Mouse (Mus musculus) midbrain, embryonic 16.5 days (tissue): ENCODE data around the gene Prnd. TPM values are rescaled to one million over a fixed set of nuclear protein-coding genes. Genes with fewer than 3 reads are reported as not detected.

Source experiments
- ATAC-seq: fragments of 200-750 bp; cut with Nextera tagmentation; 2 replicates; pipeline ENCODE4 v1.8.0; 2017; ENCODE audit warnings: moderate TSS enrichment
- H3K27ac ChIP-seq: fragments of 300-500 bp; sonication (generic); 2 replicates; pipeline ENCODE4 v1.5.1; 2014; ENCODE audit warnings: mild to moderate bottlenecking, low read length, mixed read lengths
- H3K27me3 ChIP-seq: fragments of 300-500 bp; sonication (generic); 2 replicates; pipeline ENCODE4 v1.6.1; 2014; ENCODE audit warnings: low read depth, low read length, mixed read lengths; ENCODE audit not compliant: control insufficient read depth, insufficient read depth
- H3K36me3 ChIP-seq: fragments of 300-500 bp; sonication (generic); 2 replicates; pipeline ENCODE4 v1.6.1; 2014; ENCODE audit warnings: mild to moderate bottlenecking, low read length, moderate library complexity, mixed read lengths; ENCODE audit not compliant: control insufficient read depth, insufficient read depth
- H3K4me1 ChIP-seq: fragments of 300-500 bp; sonication (generic); 2 replicates; pipeline ENCODE4 v1.6.1; 2014; ENCODE audit warnings: mild to moderate bottlenecking, low read length, mixed read lengths; ENCODE audit not compliant: control insufficient read depth, insufficient read depth
- H3K4me2 ChIP-seq: fragments of 300-500 bp; sonication (generic); 2 replicates; pipeline ENCODE4 v1.6.1; 2014; ENCODE audit warnings: mild to moderate bottlenecking, low read length, mixed read lengths
- H3K4me3 ChIP-seq: fragments of 300-500 bp; sonication (generic); 2 replicates; pipeline ENCODE4 v1.5.1; 2014; ENCODE audit warnings: low read depth, mild to moderate bottlenecking, low read length, moderate library complexity, mixed read lengths
- H3K9ac ChIP-seq: fragments of 300-500 bp; sonication (generic); 2 replicates; pipeline ENCODE4 v1.6.1; 2014; ENCODE audit warnings: low read depth, low read length, mixed read lengths
- H3K9me3 ChIP-seq: fragments of 300-500 bp; sonication (generic); replicated peaks from 2 replicates; pipeline ENCODE4 v1.6.1; 2014; ENCODE audit warnings: mild to moderate bottlenecking, low read length, mixed read lengths; ENCODE audit not compliant: control insufficient read depth, poor library complexity, severe bottlenecking
- WGBS: fragments of 180-500 bp; shearing (Covaris S2); extraction: QIAGEN DNeasy Blood & Tissue Kit; methylation state at CpG from one replicate; pipeline ENCODE4 v1.1.7; 2014; 5-methylcytosine and 5-hydroxymethylcytosine counted together
- polyA plus RNA-seq: library from polyadenylated mRNA; unstranded; fragments of >200 nt; fragmentation: Nextera tagmentation; extraction: Ambion mirVana; gene quantifications from 2 replicates; pipeline ENCODE4 v1.2.1, GENCODE M21; 2015

Gene Prnd
- polyA plus RNA-seq, 1 experiment from 2014 or later, result 8.0 TPM

GRCm38 (mm10) chr2:131955264-131955663, 4.6 kb downstream of the Prnd start:
- no peaks in the 10 kb centered on the region for H3K36me3 ChIP-seq
- H3K9me3 ChIP-seq, result no peaks in the 10 kb centered on the region
- no peak overlapping the region for H3K27ac ChIP-seq
- peak; percentile 81 for ATAC-seq
- H3K4me1 ChIP-seq, result peaks cover 4% of the 10 kb centered on the region; the same call in 1 of the 2 replicates
- peak overlapping the region; percentile 75 for H3K4me2 ChIP-seq
- peaks cover 16% of the 10 kb centered on the region for H3K27me3 ChIP-seq
- WGBS, result 2% methylated on average over 17 of the region's 17 CpGs
- peak overlapping the region; percentile 8; the same call in 1 of the 2 replicates for H3K9ac ChIP-seq
- H3K4me3 ChIP-seq, result peak overlapping the region; percentile 41

DNA sequence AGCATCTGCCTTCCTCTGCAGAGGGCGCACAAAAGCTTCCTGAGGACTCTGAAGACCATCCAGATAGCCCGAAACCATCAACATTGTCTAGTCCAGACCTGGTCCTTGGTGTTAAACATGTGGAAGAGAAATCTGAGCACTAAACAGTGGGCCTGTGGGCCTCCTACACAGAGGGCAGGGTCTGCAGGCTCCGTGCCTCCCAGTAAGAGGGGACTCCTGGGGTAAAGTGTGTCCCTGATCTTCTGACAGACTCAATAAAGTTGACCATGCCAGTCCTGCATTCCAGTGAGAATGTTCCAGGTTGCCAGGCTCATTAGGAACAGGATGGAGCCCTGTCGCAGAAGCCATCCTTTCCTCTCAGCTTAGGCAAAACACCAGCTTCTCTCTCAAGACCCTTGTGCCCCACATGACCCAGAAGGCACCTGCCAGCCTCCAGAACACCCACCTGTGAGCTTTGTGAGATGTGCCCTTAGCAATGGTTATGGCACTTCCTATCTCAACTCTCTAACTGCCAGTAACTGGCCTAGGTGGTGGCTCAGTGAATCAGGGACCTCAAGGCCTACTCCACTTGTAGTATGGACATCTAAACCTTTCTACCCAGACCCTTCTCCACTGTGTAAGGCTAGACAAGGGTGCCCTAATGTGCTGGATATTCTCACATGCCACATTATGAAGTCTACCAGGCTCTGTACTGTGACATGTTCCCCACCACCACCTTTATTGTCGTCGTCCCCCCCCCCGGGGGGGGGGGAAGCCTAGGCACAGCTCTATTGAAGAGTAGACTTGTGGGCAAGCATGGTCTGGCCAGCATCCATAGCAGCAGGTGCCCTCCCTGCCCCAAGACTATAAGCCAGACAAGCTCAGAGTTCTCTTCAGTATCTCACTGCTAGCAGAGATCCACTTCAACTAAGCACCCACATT, 5.9 kb downstream of the Prnd start:
- Histone ChIP-seq H3K4me3 (no peak overlapping the region), H3K36me3 (no peaks in the 10 kb centered on the region), H3K9me3 (no peaks in the 10 kb centered on the region), H3K27me3 (peaks cover 16% of the 10 kb centered on the region), H3K4me2 (no peak overlapping the region), H3K27ac (no peak overlapping the region), H3K9ac (no peak overlapping the region), H3K4me1 (peaks cover 4% of the 10 kb centered on the region; the same call in 1 of the 2 replicates)
- ATAC-seq, result no peak
- 84% methylated on average over 7 of the region's 7 CpGs for WGBS

GRCm38 (mm10) chr2:131957731-131958222, 7.1 kb downstream of the Prnd start:
- 55% methylated on average over 9 of the region's 9 CpGs for WGBS
- Histone ChIP-seq H3K36me3 (no peaks in the 10 kb centered on the region), H3K9ac (no peak overlapping the region), H3K4me1 (peaks cover 4% of the 10 kb centered on the region; the same call in 1 of the 2 replicates), H3K27me3 (peaks cover 15% of the 10 kb centered on the region), H3K4me3 (no peak overlapping the region), H3K27ac (no peak overlapping the region), H3K9me3 (no peaks in the 10 kb centered on the region), H3K4me2 (no peak overlapping the region)
- ATAC-seq, result no peak

DNA sequence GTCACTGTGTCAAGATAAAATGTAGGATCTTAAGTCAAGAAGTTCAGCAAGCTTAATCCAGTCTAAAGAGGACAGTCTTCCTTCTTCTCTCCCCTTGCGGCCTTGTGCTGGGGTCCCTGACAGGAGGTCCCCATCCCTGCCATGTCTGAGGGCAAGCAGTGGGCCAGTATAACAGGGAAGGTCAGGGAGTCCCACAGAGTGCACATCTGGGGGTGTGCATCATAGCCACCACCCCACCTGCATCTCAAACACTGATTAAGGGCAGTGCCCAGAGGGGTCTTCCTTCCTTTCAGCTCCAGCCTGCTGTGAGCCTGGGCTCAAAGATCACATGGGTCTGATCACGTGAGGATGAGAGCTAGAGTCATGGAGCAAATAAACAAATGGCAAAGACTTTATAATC, 11.0 kb downstream of the Prnd start:
- H3K9ac ChIP-seq, result no peak overlapping the region
- ATAC-seq, result no peak
- H3K27ac ChIP-seq, result no peak overlapping the region
- H3K4me2 ChIP-seq, result no peak overlapping the region
- no peaks in the 10 kb centered on the region for H3K27me3 ChIP-seq
- no peaks in the 10 kb centered on the region for H3K4me1 ChIP-seq
- H3K36me3 ChIP-seq, result no peaks in the 10 kb centered on the region
- H3K9me3 ChIP-seq, result no peaks in the 10 kb centered on the region
- WGBS, result 88% methylated on average over 2 of the region's 2 CpGs
- H3K4me3 ChIP-seq, result no peak overlapping the region

DNA sequence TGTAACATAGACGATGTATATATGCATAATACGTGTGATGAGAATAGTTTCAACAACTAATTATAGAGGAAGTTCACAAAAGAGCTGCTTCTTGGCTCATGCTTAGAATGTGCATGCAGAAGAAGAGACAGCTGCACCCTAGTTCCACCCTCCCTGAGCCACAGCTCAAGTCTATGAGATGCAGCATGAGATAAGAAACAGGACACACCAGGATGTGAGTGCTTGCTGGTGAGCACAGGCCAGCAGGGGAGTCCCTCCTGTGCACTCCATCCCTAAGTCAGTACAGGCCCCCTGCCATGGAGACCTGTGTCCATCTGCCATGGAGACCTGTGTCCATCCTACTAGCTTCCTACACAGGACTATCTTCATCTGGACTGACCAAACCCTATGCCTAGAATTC, 19.9 kb downstream of the Prnd start:
- Histone ChIP-seq H3K9me3 (no peaks in the 10 kb centered on the region), H3K36me3 (no peaks in the 10 kb centered on the region), H3K4me3 (no peak overlapping the region), H3K27ac (no peak overlapping the region), H3K4me1 (no peaks in the 10 kb centered on the region), H3K4me2 (no peak overlapping the region), H3K9ac (no peak overlapping the region), H3K27me3 (no peaks in the 10 kb centered on the region)
- no peak for ATAC-seq
- WGBS, result 94% methylated on average over 2 of the region's 2 CpGs

DNA sequence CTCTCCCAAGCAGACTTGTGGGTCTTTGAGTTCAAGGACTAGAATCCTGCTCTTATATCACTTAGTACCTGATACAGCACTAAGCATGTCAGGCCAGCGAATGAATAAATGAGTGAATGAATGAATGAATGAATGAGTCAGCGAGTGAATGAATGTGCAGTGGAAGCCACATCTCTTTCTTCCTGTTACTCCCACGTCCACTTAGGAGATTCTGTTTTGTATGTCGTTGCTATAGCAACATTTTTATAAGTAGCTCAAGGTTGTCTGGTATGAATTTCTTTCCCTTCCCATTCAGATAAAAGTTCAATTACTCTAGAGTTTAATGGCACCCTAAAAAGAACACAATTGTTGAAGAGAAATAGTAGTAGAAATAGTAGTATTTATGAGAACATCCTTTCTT, 20.4 kb downstream of the Prnd start:
- H3K4me1 ChIP-seq, result no peaks in the 10 kb centered on the region
- no peak for ATAC-seq
- WGBS, result 82% methylated on average over 4 of the region's 4 CpGs
- H3K27ac ChIP-seq, result no peak overlapping the region
- no peaks in the 10 kb centered on the region for H3K27me3 ChIP-seq
- H3K9ac ChIP-seq, result no peak overlapping the region
- H3K4me3 ChIP-seq, result no peak overlapping the region
- H3K36me3 ChIP-seq, result no peaks in the 10 kb centered on the region
- H3K9me3 ChIP-seq, result no peaks in the 10 kb centered on the region
- H3K4me2 ChIP-seq, result no peak overlapping the region

DNA sequence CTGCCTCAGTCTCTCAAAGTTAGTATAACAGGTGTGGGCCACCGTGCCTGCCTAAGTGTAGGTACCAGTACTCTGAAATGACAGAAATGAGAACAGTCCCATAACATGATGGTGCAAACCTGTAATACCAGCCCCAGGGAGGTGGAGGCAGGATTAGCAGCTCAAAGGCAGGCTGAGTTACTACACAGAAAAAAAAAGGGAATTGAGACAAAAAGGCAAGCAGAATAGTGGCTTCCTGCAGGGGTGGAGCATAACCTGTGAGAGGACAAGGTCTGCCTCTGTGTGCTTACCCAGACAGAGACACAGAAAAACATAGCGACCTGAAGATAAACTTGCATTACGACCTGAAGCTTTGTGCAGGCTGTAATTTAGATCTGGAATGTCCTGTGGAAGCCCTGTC, 26.0 kb downstream of the Prnd start:
- Histone ChIP-seq H3K4me1 (no peaks in the 10 kb centered on the region), H3K9me3 (no peaks in the 10 kb centered on the region), H3K27ac (no peak overlapping the region), H3K27me3 (no peaks in the 10 kb centered on the region), H3K4me3 (no peak overlapping the region), H3K4me2 (no peak overlapping the region), H3K9ac (no peak overlapping the region), H3K36me3 (no peaks in the 10 kb centered on the region)
- ATAC-seq, result no peak
- WGBS, result 77% methylated on average over 3 of the region's 3 CpGs

DNA sequence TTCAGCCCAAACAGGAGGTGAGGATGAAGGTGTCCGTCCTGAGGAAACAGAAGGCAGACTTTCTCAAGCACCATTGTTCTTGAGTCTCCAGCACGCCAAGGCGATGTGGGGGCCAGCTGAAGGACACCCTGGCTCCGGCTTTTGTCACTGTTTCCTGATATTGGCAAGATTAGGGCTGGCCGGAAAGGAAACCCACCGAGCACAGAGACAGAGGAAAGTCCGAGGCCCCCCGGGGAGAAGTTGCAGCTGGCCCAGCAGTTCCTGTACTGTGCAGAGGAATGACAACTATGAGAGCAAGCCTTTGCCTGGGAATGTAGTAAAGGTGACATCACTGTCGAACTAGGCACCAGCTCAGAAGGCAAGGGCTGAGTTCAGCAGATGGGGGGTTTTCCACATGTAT, 30.2 kb downstream of the Prnd start:
- H3K9me3 ChIP-seq, result no peaks in the 10 kb centered on the region
- H3K4me1 ChIP-seq, result no peaks in the 10 kb centered on the region
- no peak overlapping the region for H3K9ac ChIP-seq
- no peak overlapping the region for H3K4me2 ChIP-seq
- H3K27me3 ChIP-seq, result no peaks in the 10 kb centered on the region
- H3K27ac ChIP-seq, result no peak overlapping the region
- WGBS, result 48% methylated on average over 9 of the region's 9 CpGs
- no peaks in the 10 kb centered on the region for H3K36me3 ChIP-seq
- no peak overlapping the region for H3K4me3 ChIP-seq
- ATAC-seq, result no peak

DNA sequence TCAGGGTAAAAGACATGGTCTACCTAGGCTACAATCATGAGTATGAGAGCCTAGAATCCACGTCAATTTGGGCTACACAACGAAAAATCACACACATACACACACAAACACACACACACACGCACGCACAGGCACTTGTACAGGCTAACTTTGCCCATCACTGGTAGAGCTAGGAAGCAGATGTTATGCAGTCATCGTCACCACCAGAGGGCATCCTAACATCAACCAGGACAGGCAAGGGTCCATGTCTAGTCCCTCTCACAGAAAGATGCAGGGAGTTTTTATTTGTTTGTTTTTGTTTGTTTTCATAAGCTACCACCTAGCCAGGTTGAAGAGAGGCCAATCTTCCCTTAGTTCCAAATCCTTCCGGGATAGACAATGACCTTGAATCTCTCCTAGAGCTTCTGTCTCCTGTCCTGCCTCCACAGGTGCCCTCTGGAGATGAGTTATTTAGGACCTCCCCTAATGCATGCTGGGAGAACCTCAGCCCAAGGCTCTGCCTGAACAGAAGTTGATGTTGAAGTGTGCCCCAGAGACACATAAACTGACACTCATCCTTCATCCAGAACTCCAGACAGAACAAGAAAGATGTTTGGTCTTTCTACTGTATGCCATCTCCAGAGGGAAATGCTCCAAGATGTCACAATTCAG, 32.0 kb downstream of the Prnd start:
- Histone ChIP-seq H3K4me2 (no peak overlapping the region), H3K27ac (no peak overlapping the region), H3K36me3 (no peaks in the 10 kb centered on the region), H3K9ac (no peak overlapping the region), H3K27me3 (no peaks in the 10 kb centered on the region), H3K4me1 (no peaks in the 10 kb centered on the region), H3K4me3 (no peak overlapping the region), H3K9me3 (no peaks in the 10 kb centered on the region)
- peak; percentile 87 for ATAC-seq
- WGBS, result 24% methylated on average over 6 of the region's 6 CpGs
